Mouse (Mus musculus): ENCODE data around the gene Lrrc61. TPM values are rescaled to one million over a fixed set of nuclear protein-coding genes. Genes with fewer than 3 reads are reported as not detected.
A peak's percentile ranks its signal among the peaks of the same experiment; 100 is the strongest.

The Lrrc61 gene
- polyA plus RNA-seq, 1 experiment from 2014 or later: 9.6 TPM

GRCm38 (mm10) chr6:48594043-48594738 is 39.6 kb downstream of the Lrrc61 start:
- Histone ChIP-seq H3K27me3 (ENCODE audit: control insufficient read depth, insufficient read depth, low read length) (no peaks in the 10 kb centered on the region), H3K27ac (ENCODE audit: low read length) (peak overlapping the region; percentile 85), H3K4me2 (ENCODE audit: low read depth, low read length) (peak overlapping the region; percentile 67), H3K9me3 (replicated peaks; ENCODE audit: control insufficient read depth, low read length) (peaks cover 24% of the 10 kb centered on the region), H3K4me1 (ENCODE audit: control insufficient read depth, insufficient read depth, low read length) (peaks cover 12% of the 10 kb centered on the region), H3K4me3 (replicated peaks; ENCODE audit: low read length) (peak overlapping the region; percentile 87), H3K36me3 (ENCODE audit: control insufficient read depth, insufficient read depth, low read length) (peaks cover 32% of the 10 kb centered on the region), H3K9ac (ENCODE audit: low read length) (peak overlapping the region; percentile 94)
- peak; percentile 48 for ATAC-seq (ENCODE audit: insufficient read depth, low FRiP score)
- WGBS: 1% methylated on average over 41 of the region's 41 CpGs

DNA sequence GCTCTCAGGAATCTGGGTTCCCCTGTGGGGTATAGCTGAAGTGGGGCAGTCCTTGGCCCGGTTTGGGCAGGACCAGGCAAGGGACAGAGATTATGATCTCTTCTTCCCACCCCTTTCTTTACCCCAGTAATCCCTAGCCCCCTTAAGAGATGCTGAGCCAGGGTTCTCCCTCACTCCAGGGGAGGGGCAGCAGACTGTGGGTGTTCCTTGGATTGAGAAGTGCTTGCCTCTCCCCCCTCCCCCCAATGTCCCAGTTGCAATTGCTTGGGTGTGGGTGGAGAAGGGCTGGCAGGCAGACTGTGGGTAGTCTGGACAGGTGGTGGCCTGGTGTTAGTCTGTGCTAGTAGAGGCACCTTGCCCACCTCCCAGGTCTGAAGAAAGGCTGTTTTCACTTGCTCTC is 40.7 kb downstream of the Lrrc61 start:
- Histone ChIP-seq H3K27ac (ENCODE audit: low read length) (no peak overlapping the region), H3K27me3 (ENCODE audit: control insufficient read depth, insufficient read depth, low read length) (no peaks in the 10 kb centered on the region), H3K4me2 (ENCODE audit: low read depth, low read length) (peak overlapping the region; percentile 67), H3K9ac (ENCODE audit: low read length) (peak overlapping the region; percentile 94; the same call in 1 of the 2 replicates), H3K4me1 (ENCODE audit: control insufficient read depth, insufficient read depth, low read length) (peaks cover 9% of the 10 kb centered on the region), H3K36me3 (ENCODE audit: control insufficient read depth, insufficient read depth, low read length) (peaks cover 37% of the 10 kb centered on the region), H3K4me3 (replicated peaks; ENCODE audit: low read length) (no peak overlapping the region), H3K9me3 (replicated peaks; ENCODE audit: control insufficient read depth, low read length) (peaks cover 24% of the 10 kb centered on the region)
- no peak for ATAC-seq (ENCODE audit: insufficient read depth, low FRiP score)
- 53% methylated on average over 1 of the region's 1 CpGs for WGBS

DNA sequence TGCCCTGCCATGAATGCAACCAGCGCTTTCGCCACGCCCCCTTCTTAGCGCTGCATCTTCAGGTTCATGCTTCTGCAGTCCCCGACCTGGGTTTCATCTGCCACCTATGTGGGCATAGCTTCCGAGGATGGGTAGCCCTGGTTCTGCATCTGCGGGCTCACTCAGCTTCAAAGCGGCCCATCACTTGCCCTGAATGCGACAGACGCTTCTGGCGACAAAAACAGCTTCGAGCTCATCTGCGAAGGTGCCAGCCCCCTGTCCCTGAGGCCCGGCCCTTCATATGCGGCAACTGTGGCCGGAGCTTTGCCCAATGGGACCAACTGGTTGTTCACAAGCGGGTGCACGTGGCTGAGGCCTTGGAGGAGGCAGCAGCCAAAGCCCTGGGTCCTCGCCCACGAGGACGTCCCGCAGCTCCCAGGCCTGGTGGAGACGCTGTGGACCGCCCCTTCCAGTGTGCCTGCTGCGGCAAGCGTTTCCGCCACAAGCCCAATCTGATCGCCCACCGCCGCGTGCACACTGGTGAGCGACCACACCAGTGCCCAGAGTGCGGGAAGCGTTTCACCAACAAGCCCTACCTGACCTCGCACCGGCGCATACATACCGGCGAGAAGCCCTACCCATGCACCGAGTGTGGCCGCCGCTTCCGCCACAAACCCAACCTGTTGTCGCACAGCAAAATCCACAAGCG is 42.1 kb downstream of the Lrrc61 start:
- Histone ChIP-seq H3K36me3 (ENCODE audit: control insufficient read depth, insufficient read depth, low read length) (peaks cover 37% of the 10 kb centered on the region), H3K27ac (ENCODE audit: low read length) (no peak overlapping the region)

GRCm38 (mm10) chr6:48597233-48597625 is 42.6 kb downstream of the Lrrc61 start:
- no peak for ATAC-seq (ENCODE audit: insufficient read depth, low FRiP score)

More for the DNA sequence above, 42.1 kb downstream of the Lrrc61 start:
- no peak overlapping the region for H3K9ac ChIP-seq (ENCODE audit: low read length)
- H3K4me3 ChIP-seq (replicated peaks; ENCODE audit: low read length): no peak overlapping the region
- peaks cover 9% of the 10 kb centered on the region for H3K4me1 ChIP-seq (ENCODE audit: control insufficient read depth, insufficient read depth, low read length)
- H3K27me3 ChIP-seq (ENCODE audit: control insufficient read depth, insufficient read depth, low read length): no peaks in the 10 kb centered on the region
- WGBS: 95% methylated on average over 45 of the region's 45 CpGs
- no peak overlapping the region for H3K4me2 ChIP-seq (ENCODE audit: low read depth, low read length)
- H3K9me3 ChIP-seq (replicated peaks; ENCODE audit: control insufficient read depth, low read length): peaks cover 24% of the 10 kb centered on the region
- ATAC-seq (ENCODE audit: insufficient read depth, low FRiP score): no peak

GRCm38 (mm10) chr6:48600594-48600993 is 46.0 kb downstream of the Lrrc61 start:
- H3K9ac ChIP-seq (ENCODE audit: low read length): no peak overlapping the region

More at GRCm38 (mm10) chr6:48597233-48597625, 42.6 kb downstream of the Lrrc61 start:
- Histone ChIP-seq H3K27me3 (ENCODE audit: control insufficient read depth, insufficient read depth, low read length) (no peaks in the 10 kb centered on the region), H3K27ac (ENCODE audit: low read length) (no peak overlapping the region), H3K4me3 (replicated peaks; ENCODE audit: low read length) (no peak overlapping the region), H3K9me3 (replicated peaks; ENCODE audit: control insufficient read depth, low read length) (peaks cover 24% of the 10 kb centered on the region), H3K4me1 (ENCODE audit: control insufficient read depth, insufficient read depth, low read length) (peaks cover 9% of the 10 kb centered on the region), H3K36me3 (ENCODE audit: control insufficient read depth, insufficient read depth, low read length) (peaks cover 37% of the 10 kb centered on the region), H3K4me2 (ENCODE audit: low read depth, low read length) (no peak overlapping the region), H3K9ac (ENCODE audit: low read length) (no peak overlapping the region)
- 97% methylated on average over 27 of the region's 27 CpGs for WGBS

GRCm38 (mm10) chr6:48601271-48602079 is 46.9 kb downstream of the Lrrc61 start, which contains the start of gene Zfp775:
Gene Zfp775 (plus strand): TSS chr6:48602063.
- Histone ChIP-seq H3K4me3 (replicated peaks; ENCODE audit: low read length) (peak within 1 kb of the TSS; percentile 69), H3K4me2 (ENCODE audit: low read depth, low read length) (peak within 1 kb of the TSS; percentile 78), H3K4me1 (ENCODE audit: control insufficient read depth, insufficient read depth, low read length) (peaks cover 6% of the 10 kb centered on the region; the same call in 1 of the 2 replicates), H3K36me3 (ENCODE audit: control insufficient read depth, insufficient read depth, low read length) (peaks cover 31% of the 10 kb centered on the region), H3K27me3 (ENCODE audit: control insufficient read depth, insufficient read depth, low read length) (no peaks in the 10 kb centered on the region), H3K27ac (ENCODE audit: low read length) (peak within 1 kb of the TSS; percentile 44), H3K9me3 (replicated peaks; ENCODE audit: control insufficient read depth, low read length) (peaks cover 16% of the 10 kb centered on the region), H3K9ac (ENCODE audit: low read length) (peak within 1 kb of the TSS; percentile 80)
- WGBS: 5% methylated on average over 42 of the region's 42 CpGs
- ATAC-seq (ENCODE audit: insufficient read depth, low FRiP score): peak; percentile 98

More at GRCm38 (mm10) chr6:48600594-48600993, 46.0 kb downstream of the Lrrc61 start:
- H3K36me3 ChIP-seq (ENCODE audit: control insufficient read depth, insufficient read depth, low read length): peaks cover 37% of the 10 kb centered on the region
- H3K9me3 ChIP-seq (replicated peaks; ENCODE audit: control insufficient read depth, low read length): peaks cover 24% of the 10 kb centered on the region
- H3K27ac ChIP-seq (ENCODE audit: low read length): no peak overlapping the region
- H3K4me3 ChIP-seq (replicated peaks; ENCODE audit: low read length): no peak overlapping the region
- 86% methylated on average over 1 of the region's 1 CpGs for WGBS
- H3K4me1 ChIP-seq (ENCODE audit: control insufficient read depth, insufficient read depth, low read length): peaks cover 6% of the 10 kb centered on the region; the same call in 1 of the 2 replicates
- H3K27me3 ChIP-seq (ENCODE audit: control insufficient read depth, insufficient read depth, low read length): no peaks in the 10 kb centered on the region
- no peak overlapping the region for H3K4me2 ChIP-seq (ENCODE audit: low read depth, low read length)
- no peak for ATAC-seq (ENCODE audit: insufficient read depth, low FRiP score)

DNA sequence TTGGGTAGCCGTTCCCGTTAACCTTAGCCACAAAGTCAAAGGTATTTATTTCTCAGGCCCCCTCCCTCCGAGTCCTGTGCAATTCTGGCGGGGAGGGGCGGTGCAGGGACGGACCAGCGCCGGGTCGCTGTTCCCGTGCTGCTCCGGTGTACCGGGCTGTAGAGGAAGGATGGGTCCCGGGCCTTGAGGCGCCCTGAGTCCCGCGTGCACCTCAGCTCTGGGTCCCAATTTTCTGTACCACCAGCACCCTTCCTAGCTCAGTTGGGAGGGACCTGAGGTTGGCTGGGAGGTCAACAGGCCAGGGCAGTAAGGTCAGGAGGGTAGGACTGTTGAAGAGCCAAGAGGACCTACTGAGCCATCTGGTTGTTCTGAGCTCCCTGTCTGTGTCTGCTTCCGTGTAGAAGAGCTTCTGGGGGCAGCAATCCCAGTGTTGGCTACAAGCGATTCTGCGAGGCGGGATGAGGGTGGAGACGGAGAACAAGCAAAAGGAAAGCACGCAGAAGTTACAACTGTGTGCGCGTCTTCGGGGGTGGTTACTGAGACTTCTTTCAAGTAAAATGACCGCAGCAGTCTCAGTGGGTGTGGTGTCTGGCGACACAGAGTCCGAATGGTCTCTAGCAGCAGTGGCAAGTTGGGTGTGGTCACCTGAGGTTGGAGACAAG is 47.6 kb downstream of the Lrrc61 start:
- H3K9me3 ChIP-seq (replicated peaks; ENCODE audit: control insufficient read depth, low read length): peaks cover 9% of the 10 kb centered on the region
- H3K36me3 ChIP-seq (ENCODE audit: control insufficient read depth, insufficient read depth, low read length): peaks cover 23% of the 10 kb centered on the region
- H3K27me3 ChIP-seq (ENCODE audit: control insufficient read depth, insufficient read depth, low read length): no peaks in the 10 kb centered on the region
- H3K4me3 ChIP-seq (replicated peaks; ENCODE audit: low read length): peak overlapping the region; percentile 69
- peak; percentile 74 for ATAC-seq (ENCODE audit: insufficient read depth, low FRiP score)
- H3K4me1 ChIP-seq (ENCODE audit: control insufficient read depth, insufficient read depth, low read length): peaks cover 6% of the 10 kb centered on the region; the same call in 1 of the 2 replicates
- H3K4me2 ChIP-seq (ENCODE audit: low read depth, low read length): peak overlapping the region; percentile 78
- peak overlapping the region; percentile 44 for H3K27ac ChIP-seq (ENCODE audit: low read length)
- under 1% methylated on average over 28 of the region's 28 CpGs for WGBS
- H3K9ac ChIP-seq (ENCODE audit: low read length): peak overlapping the region; percentile 80

DNA sequence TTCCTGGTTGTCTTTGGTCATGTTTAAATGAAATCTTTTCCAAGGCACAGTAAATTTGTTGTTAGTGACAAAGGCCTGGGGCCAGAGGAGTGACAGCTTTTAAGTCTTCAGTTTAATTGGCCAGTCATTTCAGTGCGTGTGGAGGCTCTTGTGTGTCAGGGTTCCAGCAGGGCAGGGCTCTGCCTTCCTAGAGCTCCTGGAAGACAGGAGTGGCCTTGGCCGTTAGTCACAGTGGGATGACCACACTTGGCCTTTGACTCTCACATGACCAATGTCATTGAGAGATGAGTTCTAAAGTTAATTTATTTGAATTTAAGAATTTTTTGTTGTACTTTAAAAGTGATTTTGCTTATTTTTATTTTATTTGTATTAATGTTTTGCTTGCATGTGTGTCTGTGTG is 53.5 kb downstream of the Lrrc61 start:
- no peak overlapping the region for H3K9ac ChIP-seq (ENCODE audit: low read length)
- no peak overlapping the region for H3K4me2 ChIP-seq (ENCODE audit: low read depth, low read length)
- no peaks in the 10 kb centered on the region for H3K27me3 ChIP-seq (ENCODE audit: control insufficient read depth, insufficient read depth, low read length)
- no peaks in the 10 kb centered on the region for H3K36me3 ChIP-seq (ENCODE audit: control insufficient read depth, insufficient read depth, low read length)
- 76% methylated on average over 2 of the region's 2 CpGs for WGBS
- no peak overlapping the region for H3K4me3 ChIP-seq (replicated peaks; ENCODE audit: low read length)
- peaks cover 7% of the 10 kb centered on the region; the same call in 1 of the 2 replicates for H3K4me1 ChIP-seq (ENCODE audit: control insufficient read depth, insufficient read depth, low read length)
- no peak overlapping the region for H3K27ac ChIP-seq (ENCODE audit: low read length)
- no peak for ATAC-seq (ENCODE audit: insufficient read depth, low FRiP score)
- H3K9me3 ChIP-seq (replicated peaks; ENCODE audit: control insufficient read depth, low read length): no peaks in the 10 kb centered on the region
